Mouse (Mus musculus) liver, embryonic 16.5 days (tissue): ENCODE results near the gene Luc7l2. TPM values are rescaled to one million over a fixed set of nuclear protein-coding genes. Genes with fewer than 3 reads are reported as not detected.

Experiments used
- ATAC-seq: fragments of 200-750 bp; cut with Nextera tagmentation; 2 replicates; pipeline ENCODE4 v1.8.0; 2017; ENCODE audit warnings: low read depth, mild to moderate bottlenecking, moderate number of reproducible peaks, moderate library complexity
- H3K27ac ChIP-seq: fragments of 300-500 bp; sonication (generic); 2 replicates; pipeline ENCODE4 v1.5.1; 2014; ENCODE audit warnings: mild to moderate bottlenecking, low read length
- H3K27me3 ChIP-seq: fragments of 300-500 bp; sonication (generic); 2 replicates; pipeline ENCODE4 v1.6.1; 2014; ENCODE audit warnings: low read depth, low read length, mixed read lengths; ENCODE audit not compliant: control insufficient read depth, insufficient read depth
- H3K36me3 ChIP-seq: fragments of 300-500 bp; sonication (generic); 2 replicates; pipeline ENCODE4 v1.6.1; 2014; ENCODE audit warnings: mild to moderate bottlenecking; ENCODE audit not compliant: control insufficient read depth, insufficient read depth
- H3K4me1 ChIP-seq: fragments of 300-500 bp; sonication (generic); 2 replicates; pipeline ENCODE4 v1.6.1; 2014; ENCODE audit warnings: low read depth, low read length, mixed read lengths; ENCODE audit not compliant: control insufficient read depth
- H3K4me2 ChIP-seq: fragments of 300-500 bp; sonication (generic); 2 replicates; pipeline ENCODE4 v1.6.1; 2014; ENCODE audit warnings: low read depth, low read length, mixed read lengths
- H3K4me3 ChIP-seq: fragments of 300-500 bp; sonication (generic); 2 replicates; pipeline ENCODE4 v1.5.1; 2014; ENCODE audit warnings: low read depth, mild to moderate bottlenecking, low read length
- H3K9ac ChIP-seq: fragments of 300-500 bp; sonication (generic); 2 replicates; pipeline ENCODE4 v1.6.1; 2014; ENCODE audit warnings: low read depth, low read length
- H3K9me3 ChIP-seq: fragments of 300-500 bp; sonication (generic); replicated peaks from 2 replicates; pipeline ENCODE4 v1.6.1; 2016; ENCODE audit warnings: low read length; ENCODE audit not compliant: control insufficient read depth
- WGBS: fragments of 180-500 bp; shearing (Covaris S2); extraction: QIAGEN DNeasy Blood & Tissue Kit; methylation state at CpG from one replicate; pipeline ENCODE4 v1.1.7; 2014; ENCODE audit not compliant: insufficient replicate concordance; 5-methylcytosine and 5-hydroxymethylcytosine counted together
- polyA plus RNA-seq: library from polyadenylated mRNA; unstranded; fragments of >200 nt; fragmentation: Nextera tagmentation; extraction: Ambion mirVana; gene quantifications from 2 replicates; pipeline ENCODE4 v1.2.1, GENCODE M21; 2015

Gene Luc7l2
- polyA plus RNA-seq = 15.0 and 16.6 TPM in 2 replicates

GRCm38 (mm10) chr6:38551062-38551988, at the start of gene Luc7l2:
Gene Luc7l2, plus strand, starts transcription at chr6:38551334.
- peak; percentile 85 for ATAC-seq
- H3K9me3 ChIP-seq = no peaks in the 10 kb centered on the region
- peaks cover 18% of the 10 kb centered on the region for H3K4me1 ChIP-seq
- H3K27ac ChIP-seq = peak within 1 kb of the TSS; percentile 100
- H3K27me3 ChIP-seq = no peaks in the 10 kb centered on the region
- H3K36me3 ChIP-seq = peaks cover 8% of the 10 kb centered on the region
- under 1% methylated on average over 88 of the region's 98 CpGs for WGBS
- peak within 1 kb of the TSS; percentile 79 for H3K4me2 ChIP-seq
- peak within 1 kb of the TSS; percentile 94 for H3K4me3 ChIP-seq
- H3K9ac ChIP-seq = peak within 1 kb of the TSS; percentile 95

GRCm38 (mm10) chr6:38512096-38512495, 39.0 kb upstream of the Luc7l2 start:
- H3K4me1 ChIP-seq = peaks cover 2% of the 10 kb centered on the region; the same call in 1 of the 2 replicates
- H3K4me3 ChIP-seq = no peak overlapping the region
- H3K27me3 ChIP-seq = no peaks in the 10 kb centered on the region
- WGBS = 94% methylated on average over 1 of the region's 1 CpGs
- H3K27ac ChIP-seq = no peak overlapping the region
- no peak overlapping the region for H3K4me2 ChIP-seq
- no peak overlapping the region for H3K9ac ChIP-seq
- no peaks in the 10 kb centered on the region for H3K9me3 ChIP-seq
- H3K36me3 ChIP-seq = no peaks in the 10 kb centered on the region
- no peak for ATAC-seq

- H3K4me3 ChIP-seq = no peak overlapping the region
- H3K9me3 ChIP-seq = no peaks in the 10 kb centered on the region
- no peaks in the 10 kb centered on the region for H3K36me3 ChIP-seq
- H3K4me2 ChIP-seq = no peak overlapping the region
- no peak overlapping the region for H3K27ac ChIP-seq
- no peak overlapping the region for H3K9ac ChIP-seq
- H3K4me1 ChIP-seq = peaks cover 2% of the 10 kb centered on the region; the same call in 1 of the 2 replicates
- H3K27me3 ChIP-seq = no peaks in the 10 kb centered on the region
- ATAC-seq = no peak
These were observed 38.3 kb upstream of the Luc7l2 start for GRCm38 (mm10) chr6:38512830-38513229.

GRCm38 (mm10) chr6:38515201-38515600, 35.9 kb upstream of the Luc7l2 start:
- Histone ChIP-seq H3K9me3 (no peaks in the 10 kb centered on the region), H3K4me1 (peaks cover 2% of the 10 kb centered on the region; the same call in 1 of the 2 replicates), H3K27me3 (no peaks in the 10 kb centered on the region), H3K36me3 (no peaks in the 10 kb centered on the region), H3K4me2 (no peak overlapping the region), H3K9ac (no peak overlapping the region), H3K4me3 (no peak overlapping the region), H3K27ac (no peak overlapping the region)
- ATAC-seq = no peak
- 81% methylated on average over 4 of the region's 4 CpGs for WGBS

GRCm38 (mm10) chr6:38523851-38524250, 27.3 kb upstream of the Luc7l2 start:
- H3K27me3 ChIP-seq = no peaks in the 10 kb centered on the region
- no peaks in the 10 kb centered on the region for H3K36me3 ChIP-seq
- H3K27ac ChIP-seq = no peak overlapping the region
- no peak overlapping the region for H3K4me3 ChIP-seq
- no peak overlapping the region for H3K9ac ChIP-seq
- peak; percentile 62; the same call in 1 of the 2 replicates for ATAC-seq
- peaks cover 8% of the 10 kb centered on the region for H3K4me1 ChIP-seq
- WGBS = 7% methylated on average over 8 of the region's 8 CpGs
- H3K9me3 ChIP-seq = no peaks in the 10 kb centered on the region
- H3K4me2 ChIP-seq = peak overlapping the region; percentile 17; the same call in 1 of the 2 replicates

GRCm38 (mm10) chr6:38531211-38531820, 19.8 kb upstream of the Luc7l2 start:
- Histone ChIP-seq H3K27ac (no peak overlapping the region), H3K4me1 (peaks cover 11% of the 10 kb centered on the region), H3K4me3 (no peak overlapping the region), H3K9me3 (no peaks in the 10 kb centered on the region), H3K9ac (no peak overlapping the region), H3K4me2 (no peak overlapping the region), H3K36me3 (no peaks in the 10 kb centered on the region), H3K27me3 (no peaks in the 10 kb centered on the region)
- WGBS = 33% methylated on average over 5 of the region's 5 CpGs
- ATAC-seq = no peak

GRCm38 (mm10) chr6:38532500-38533420, 18.4 kb upstream of the Luc7l2 start:
- H3K4me2 ChIP-seq = peak overlapping the region; percentile 79
- H3K9me3 ChIP-seq = no peaks in the 10 kb centered on the region
- no peaks in the 10 kb centered on the region for H3K36me3 ChIP-seq
- peak overlapping the region; percentile 84 for H3K9ac ChIP-seq
- 7% methylated on average over 25 of the region's 25 CpGs for WGBS
- peaks cover 11% of the 10 kb centered on the region for H3K4me1 ChIP-seq
- no peaks in the 10 kb centered on the region for H3K27me3 ChIP-seq
- peak; percentile 7 for ATAC-seq
- peak overlapping the region; percentile 98 for H3K4me3 ChIP-seq
- peak overlapping the region; percentile 97 for H3K27ac ChIP-seq

- H3K27ac ChIP-seq = peak within 1 kb of the TSS; percentile 97
- no peaks in the 10 kb centered on the region for H3K27me3 ChIP-seq
- H3K4me3 ChIP-seq = peak within 1 kb of the TSS; percentile 98
- no peaks in the 10 kb centered on the region for H3K9me3 ChIP-seq
- H3K4me1 ChIP-seq = peaks cover 11% of the 10 kb centered on the region
- H3K4me2 ChIP-seq = peak within 1 kb of the TSS; percentile 79
- no peaks in the 10 kb centered on the region for H3K36me3 ChIP-seq
- WGBS = 1% methylated on average over 41 of the region's 41 CpGs
- peak within 1 kb of the TSS; percentile 98 for H3K9ac ChIP-seq
- peak; percentile 85 for ATAC-seq
These were observed 17.4 kb upstream of the Luc7l2 start, which contains the start of gene Fmc1 for GRCm38 (mm10) chr6:38533428-38534405. Gene Fmc1, plus strand, starts transcription at chr6:38533502.
